Mouse (Mus musculus) liver, embryonic 14.5 days (tissue): ENCODE data around the gene Mrrf.

Source experiments
- CTCF ChIP-seq: IDR thresholded peaks from 2 replicates; pipeline ENCODE4 v1.5.1; 2016; ENCODE audit warnings: antibody characterized with exemption, low read depth, control low read depth
- EP300 ChIP-seq: IDR thresholded peaks from 2 replicates; pipeline ENCODE4 v1.6.1; 2016; ENCODE audit warnings: antibody characterized with exemption, low read depth

- no peak for TF ChIP-seq EP300
- TF ChIP-seq CTCF = peak; percentile 15; the same call in 1 of the 2 replicates
Measured at GRCm38 (mm10) chr2:36203011-36203825, 67.0 kb downstream of the Mrrf start.
